Mouse (Mus musculus) spleen, postnatal 4 days (tissue): ENCODE measurements around the gene Enc1.
"Not testable (repeated sequence)": the region's sequence is repeated elsewhere in the genome, so short reads cannot be mapped to it uniquely, and the experiment has no call there.

Experiments
- DNase-seq, 2 experiments: peaks; one replicate each; pipeline ENCODE4 v3.0.0; 2022; ENCODE audit warnings: low spot score in 2 of 2

Gene Enc1

DNA sequence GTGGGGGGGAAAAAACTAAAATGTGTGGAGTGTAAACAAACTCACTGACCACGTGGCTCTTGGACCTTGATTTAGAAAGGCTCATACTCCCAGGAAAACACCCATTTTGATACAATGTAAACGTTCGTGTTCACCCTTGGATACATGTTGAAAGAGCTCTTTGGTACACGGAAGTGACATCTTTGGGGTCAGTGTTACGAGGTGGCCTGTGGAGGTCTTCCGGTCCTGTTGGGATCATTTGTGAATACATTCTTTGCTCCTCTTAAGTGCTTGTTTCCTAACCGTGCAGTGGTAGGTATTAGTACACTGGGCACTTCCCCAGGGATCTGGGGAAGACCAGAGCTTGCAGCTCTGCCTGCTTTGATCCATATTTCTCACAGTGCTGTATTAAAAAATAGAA lies 10.8 kb downstream of the Enc1 start:
- DNase-seq = no peak

GRCm38 (mm10) chr13:97252469-97252868 lies 11.6 kb downstream of the Enc1 start:
- no peak for DNase-seq

- DNase-seq = no peak
Measured at GRCm38 (mm10) chr13:97253418-97253981, 12.6 kb downstream of the Enc1 start.

DNA sequence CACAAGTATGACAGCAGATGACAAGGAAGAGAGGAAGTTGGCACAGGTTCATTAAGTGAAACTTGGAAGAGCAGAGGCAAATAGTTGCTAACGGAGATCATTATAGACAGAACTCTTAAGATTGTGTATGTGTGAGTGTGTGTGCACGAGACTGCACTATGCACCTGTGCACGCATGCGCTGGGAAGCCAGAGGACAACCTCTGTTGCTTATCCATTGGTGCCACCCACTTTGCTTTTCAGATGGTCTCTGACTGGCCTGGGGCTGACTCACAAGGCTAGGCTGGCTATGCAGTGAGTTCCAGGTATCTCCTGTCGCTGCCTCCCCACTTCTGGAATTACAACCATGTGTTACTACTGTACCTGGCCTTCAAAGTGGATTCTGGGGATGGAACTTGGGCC lies 13.1 kb downstream of the Enc1 start:
- DNase-seq = no peak

GRCm38 (mm10) chr13:97254564-97255164 lies 13.8 kb downstream of the Enc1 start:
- DNase-seq = no peak

DNA sequence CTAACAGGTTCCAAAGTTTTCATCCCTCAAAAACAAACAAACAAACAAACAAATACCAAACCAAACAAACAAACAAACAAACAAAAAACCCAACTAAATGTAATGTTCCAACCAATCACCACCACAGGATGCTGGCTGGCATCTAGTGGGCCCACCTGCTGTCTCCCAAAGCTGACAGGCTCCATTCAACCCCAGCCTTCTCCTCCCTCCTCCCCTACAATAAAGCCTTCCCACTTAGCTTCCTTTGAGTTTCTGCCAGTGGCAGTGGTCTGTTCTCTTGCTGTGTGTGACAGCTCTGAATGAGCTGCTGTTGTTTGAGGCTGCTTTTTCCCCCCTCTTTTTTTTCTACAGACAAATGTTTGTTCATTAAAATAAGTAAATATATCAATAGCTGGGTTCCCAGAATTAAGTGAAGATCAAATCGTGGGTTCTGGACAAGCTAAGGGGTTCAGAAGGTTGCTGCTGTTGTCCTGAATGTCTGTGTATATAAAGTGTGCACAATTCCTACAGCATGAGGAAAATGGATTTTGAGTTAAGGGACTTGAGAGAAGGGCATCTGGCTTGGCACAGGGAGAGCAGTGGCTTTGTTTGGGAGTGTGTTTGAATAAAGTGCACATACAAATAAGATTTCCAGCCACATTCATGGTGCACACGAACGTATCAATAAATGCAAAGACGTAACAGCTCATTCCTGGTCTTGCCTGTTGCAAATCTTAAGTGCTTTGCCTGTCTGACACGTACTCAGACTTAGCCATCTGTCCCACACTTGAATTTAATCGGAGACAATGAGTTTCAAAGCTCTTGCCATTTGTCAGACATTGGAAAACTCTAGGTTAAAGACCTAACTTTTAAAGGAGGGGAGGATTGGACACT lies 15.3 kb downstream of the Enc1 start:
- DNase-seq = no peak

DNA sequence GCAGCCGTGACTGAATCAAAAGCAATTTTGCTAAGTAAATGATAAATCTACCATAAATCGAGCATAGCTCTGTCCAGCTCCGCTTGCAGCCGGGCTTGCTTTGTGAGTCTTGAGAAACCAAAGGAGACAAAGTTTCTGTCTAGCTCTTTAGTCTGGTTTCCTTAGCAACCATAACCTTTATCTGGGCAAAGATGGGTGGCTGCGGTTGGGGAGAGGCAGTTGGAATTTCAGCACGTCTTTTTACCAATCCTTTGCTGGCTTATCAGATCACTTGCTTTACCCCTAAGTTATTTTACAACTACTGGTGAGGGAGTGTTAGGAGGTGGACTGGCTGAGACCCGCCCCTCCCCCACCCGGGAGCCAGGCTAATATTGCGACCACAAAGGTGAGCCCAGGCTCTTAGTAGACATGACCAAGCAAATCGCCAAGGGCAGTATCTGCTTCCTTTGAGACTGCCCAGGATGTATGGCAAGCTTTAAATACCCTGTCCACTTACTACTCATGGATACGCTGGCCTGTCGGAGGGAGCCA lies 16.0 kb downstream of the Enc1 start:
- DNase-seq = no peak

DNA sequence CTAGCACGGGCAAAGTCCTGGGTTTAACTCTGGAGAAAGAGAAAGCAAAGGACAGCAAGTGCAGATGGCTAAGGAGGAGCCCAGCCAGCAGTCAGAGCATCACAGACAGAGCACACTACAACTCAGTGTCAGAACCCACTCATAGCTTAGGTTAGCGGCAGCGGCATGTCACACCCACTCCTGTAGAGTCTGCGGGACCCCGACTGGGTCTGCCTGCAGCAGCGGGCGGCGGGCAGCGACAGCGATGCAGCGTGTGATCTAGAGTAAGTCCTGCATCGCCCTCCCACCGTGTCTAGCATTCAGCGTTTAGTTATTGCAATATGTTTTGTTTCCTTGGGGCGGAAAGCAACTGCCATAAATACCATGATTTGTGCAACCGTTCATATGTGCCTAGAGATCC lies 18.4 kb downstream of the Enc1 start:
- no peak for DNase-seq

DNA sequence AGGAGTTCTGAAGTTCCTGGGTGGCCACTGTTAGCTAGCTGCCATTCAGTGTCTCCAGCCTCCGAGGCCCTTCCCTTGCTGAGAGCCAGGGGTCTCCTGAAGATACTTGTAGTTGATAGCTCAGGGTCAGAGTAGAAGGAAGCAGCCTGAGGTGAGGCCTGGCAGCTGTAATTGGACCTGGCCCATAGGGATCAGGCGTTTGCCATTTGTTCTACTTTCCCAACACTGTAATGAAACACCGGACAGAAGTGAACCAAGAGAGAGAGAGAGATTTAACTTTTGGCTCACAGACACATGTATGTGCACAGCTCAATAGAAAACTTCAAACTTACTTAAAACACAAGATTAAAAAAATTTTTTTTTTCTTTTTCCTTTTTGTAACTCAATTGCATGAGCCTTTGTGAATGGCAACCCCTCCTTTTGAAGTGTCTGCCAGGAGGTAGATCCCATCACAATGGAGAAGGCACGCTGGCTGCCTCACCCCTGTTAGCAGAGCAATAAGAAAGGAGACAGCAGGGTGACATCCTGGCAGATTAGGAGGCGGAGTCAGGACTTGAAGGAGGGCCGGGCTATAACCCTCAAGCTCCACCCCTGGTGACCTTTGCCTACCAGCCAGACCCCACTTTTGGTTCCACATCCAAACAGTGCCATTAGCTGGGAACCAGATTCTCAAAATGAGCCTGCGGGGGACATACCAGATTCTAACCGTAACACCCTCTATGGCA lies 19.7 kb downstream of the Enc1 start:
- DNase-seq = no peak

DNA sequence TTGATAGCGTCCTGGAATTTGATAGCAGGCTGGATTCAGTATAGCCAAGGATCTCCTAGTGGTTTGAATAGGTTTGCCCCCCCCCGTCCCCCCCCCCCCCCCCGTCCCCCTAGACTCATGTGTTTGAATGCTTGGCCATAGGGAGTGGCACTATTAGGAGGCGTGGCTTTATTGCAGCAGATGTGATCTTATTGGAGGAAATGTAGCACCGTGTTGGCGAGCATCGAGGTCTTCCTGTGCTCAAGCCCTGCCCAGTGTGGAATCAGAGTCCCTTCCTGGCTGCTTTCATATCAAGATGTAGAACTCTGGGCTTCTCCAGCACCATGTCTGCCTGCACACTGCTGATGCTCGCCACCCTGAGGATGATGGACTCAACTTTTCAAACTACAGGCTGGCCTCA lies 20.6 kb downstream of the Enc1 start:
- no peak for DNase-seq

GRCm38 (mm10) chr13:97262676-97263075 lies 21.8 kb downstream of the Enc1 start:
- DNase-seq = no peak

DNA sequence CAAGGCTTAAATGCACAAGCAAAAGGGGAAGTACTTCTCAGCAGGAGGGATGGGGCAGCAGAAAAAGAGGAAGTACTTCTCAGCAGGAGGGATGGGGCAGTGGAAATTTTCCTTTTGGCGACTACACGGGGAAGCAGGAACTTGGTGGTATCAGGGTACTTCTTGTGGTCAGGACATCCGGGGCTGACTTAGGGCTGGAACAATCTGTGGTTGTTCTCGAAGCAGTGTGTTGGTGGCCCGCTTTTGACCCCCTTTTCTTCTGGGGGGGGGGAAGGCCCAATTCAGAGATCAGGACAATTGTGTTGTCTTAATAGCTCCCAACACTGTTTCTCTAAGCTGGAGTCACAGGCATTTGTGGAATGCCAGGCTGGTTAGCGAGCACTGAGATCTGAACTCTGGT lies 24.6 kb downstream of the Enc1 start:
- DNase-seq = not testable (repeated sequence)

DNA sequence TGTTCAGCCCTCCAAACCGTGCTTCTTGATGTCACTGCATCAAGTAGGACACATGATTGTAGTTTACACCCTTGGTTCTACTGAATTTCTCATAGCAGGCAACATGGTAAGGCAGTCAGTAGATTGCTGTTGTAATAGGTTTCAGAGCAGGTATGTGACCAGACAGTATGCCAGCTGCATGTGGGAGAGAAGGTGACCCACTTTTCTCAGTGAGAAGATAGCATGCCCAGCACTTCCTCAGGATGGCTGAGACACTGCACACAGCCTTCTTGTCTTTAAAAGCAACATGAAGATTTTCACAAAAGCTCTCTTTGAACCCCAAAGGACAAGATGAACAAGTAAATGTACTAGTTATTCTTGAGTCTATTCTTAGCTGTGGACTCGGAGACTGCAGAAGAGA lies 29.8 kb downstream of the Enc1 start:
- no peak for DNase-seq

GRCm38 (mm10) chr13:97271641-97272040 lies 30.7 kb downstream of the Enc1 start:
- DNase-seq = no peak

GRCm38 (mm10) chr13:97274757-97275156 lies 33.9 kb downstream of the Enc1 start:
- no peak for DNase-seq

- no peak for DNase-seq
Measured at GRCm38 (mm10) chr13:97275482-97275881, 34.6 kb downstream of the Enc1 start.

- DNase-seq = no peak
Measured at GRCm38 (mm10) chr13:97282051-97282910, 41.4 kb downstream of the Enc1 start.

DNA sequence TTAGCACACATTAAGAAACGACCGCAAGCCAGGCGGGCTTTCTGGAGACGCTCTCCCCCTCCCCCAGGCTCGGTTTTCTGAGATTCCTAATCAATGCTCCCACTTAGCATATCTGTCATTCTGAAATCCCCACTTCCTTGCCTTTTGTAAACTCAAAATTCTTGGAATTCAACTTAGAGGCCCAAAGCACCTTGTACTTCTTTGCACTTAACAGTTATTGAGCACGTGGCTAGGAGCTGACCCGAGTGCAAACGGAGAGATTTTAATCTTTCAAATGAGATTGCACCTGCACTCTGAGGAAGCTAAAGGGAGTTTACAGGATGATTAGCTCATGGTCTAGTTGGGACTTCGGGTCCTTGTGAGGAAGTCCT lies 42.0 kb downstream of the Enc1 start:
- no peak for DNase-seq

GRCm38 (mm10) chr13:97287046-97287445 lies 46.1 kb downstream of the Enc1 start:
- no peak for DNase-seq

DNA sequence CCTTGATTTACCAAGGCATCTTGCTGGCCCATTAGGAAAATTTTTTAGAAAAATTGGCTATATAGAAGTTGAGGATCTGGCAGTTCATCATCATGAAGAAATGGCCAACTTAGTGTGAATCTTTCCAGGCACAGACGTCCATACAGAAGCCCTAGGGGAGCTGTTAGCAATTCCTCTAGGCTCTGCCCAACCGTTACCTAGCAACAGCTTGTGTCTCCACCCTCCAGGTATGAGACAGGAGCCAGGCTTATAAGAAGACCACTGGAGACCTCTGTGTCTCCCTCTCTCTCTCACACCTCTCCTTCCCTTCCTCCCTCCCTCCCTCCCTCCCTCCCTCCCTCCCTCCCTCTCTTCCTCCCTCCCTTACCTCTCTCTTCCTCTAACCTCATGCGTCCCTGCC lies 49.8 kb downstream of the Enc1 start:
- DNase-seq = no peak

- no peak for DNase-seq
Measured at GRCm38 (mm10) chr13:97291354-97291753, 50.4 kb downstream of the Enc1 start.
